Mouse (Mus musculus) hindbrain, embryonic 12.5 days (tissue): ENCODE measurements around the gene Atrn. TPM values are rescaled to one million over a fixed set of nuclear protein-coding genes. Genes with fewer than 3 reads are reported as not detected.
"Not testable (repeated sequence)": the region's sequence is repeated elsewhere in the genome, so short reads cannot be mapped to it uniquely, and the experiment has no call there.

Experiments
- ATAC-seq: fragments of 200-750 bp; cut with Nextera tagmentation; 2 replicates; pipeline ENCODE4 v1.8.0; 2017; ENCODE audit warnings: moderate TSS enrichment; ENCODE audit not compliant: low FRiP score
- H3K27ac ChIP-seq: fragments of 300-500 bp; sonication (generic); 2 replicates; pipeline ENCODE4 v1.5.1; 2016; ENCODE audit warnings: mild to moderate bottlenecking
- H3K27me3 ChIP-seq: fragments of 300-500 bp; sonication (generic); 2 replicates; pipeline ENCODE4 v1.6.1; 2016; ENCODE audit warnings: mild to moderate bottlenecking
- H3K36me3 ChIP-seq: fragments of 300-500 bp; sonication (generic); 2 replicates; pipeline ENCODE4 v1.6.1; 2016; ENCODE audit warnings: mild to moderate bottlenecking
- H3K4me1 ChIP-seq: fragments of 300-500 bp; sonication (generic); 2 replicates; pipeline ENCODE4 v1.6.1; 2016
- H3K4me2 ChIP-seq: fragments of 300-500 bp; sonication (generic); replicated peaks from 2 replicates; pipeline ENCODE4 v1.6.1; 2016; ENCODE audit warnings: mild to moderate bottlenecking
- H3K4me3 ChIP-seq: fragments of 300-500 bp; sonication (generic); 2 replicates; pipeline ENCODE4 v1.5.1; 2016; ENCODE audit warnings: mild to moderate bottlenecking
- H3K9ac ChIP-seq: fragments of 300-500 bp; sonication (generic); 2 replicates; pipeline ENCODE4 v1.6.1; 2016; ENCODE audit warnings: mild to moderate bottlenecking, moderate library complexity
- H3K9me3 ChIP-seq: fragments of 300-500 bp; sonication (generic); replicated peaks from 2 replicates; pipeline ENCODE4 v1.6.1; 2016; ENCODE audit warnings: mild to moderate bottlenecking
- WGBS: fragments of 180-500 bp; shearing (Covaris S2); methylation state at CpG from one replicate; pipeline ENCODE4 v1.1.7; 2016; 5-methylcytosine and 5-hydroxymethylcytosine counted together
- polyA plus RNA-seq: library from polyadenylated mRNA; unstranded; fragments of >200 nt; fragmentation: Nextera tagmentation; extraction: Ambion mirVana; gene quantifications from 2 replicates; pipeline ENCODE4 v1.2.1, GENCODE M21; 2016

Atrn gene
- polyA plus RNA-seq, 1 experiment from 2014 or later, result 14.1 TPM

DNA sequence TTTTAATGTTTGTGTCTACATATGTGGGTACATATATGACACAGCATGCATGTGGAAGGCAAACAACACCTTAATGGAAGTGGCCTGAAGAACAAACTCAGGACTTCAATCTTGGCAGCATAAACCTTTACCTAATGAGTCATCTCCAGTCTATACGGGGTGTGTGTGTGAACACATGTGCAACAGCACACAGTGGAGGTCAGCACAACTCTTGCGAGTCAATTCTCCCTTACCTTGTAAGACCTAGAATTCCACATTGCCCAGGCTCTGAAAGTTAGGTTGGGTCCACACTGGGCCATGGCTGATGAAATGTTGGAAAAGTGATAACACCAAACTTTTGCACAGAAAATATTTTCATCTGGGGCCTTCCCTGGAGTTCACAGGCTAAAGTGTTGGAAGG is 124.3 kb downstream of the Atrn start:
- Histone ChIP-seq H3K9ac (no peak overlapping the region), H3K4me2 (no peak overlapping the region), H3K27ac (no peak overlapping the region), H3K4me3 (no peak overlapping the region), H3K27me3 (no peaks in the 10 kb centered on the region), H3K9me3 (0 out of 2 replicates have a peak, but pooled peaks cover 4% of the 10 kb centered on the region), H3K36me3 (peaks cover 22% of the 10 kb centered on the region), H3K4me1 (no peaks in the 10 kb centered on the region)
- ATAC-seq, result no peak
- 98% methylated on average over 2 of the region's 2 CpGs for WGBS

DNA sequence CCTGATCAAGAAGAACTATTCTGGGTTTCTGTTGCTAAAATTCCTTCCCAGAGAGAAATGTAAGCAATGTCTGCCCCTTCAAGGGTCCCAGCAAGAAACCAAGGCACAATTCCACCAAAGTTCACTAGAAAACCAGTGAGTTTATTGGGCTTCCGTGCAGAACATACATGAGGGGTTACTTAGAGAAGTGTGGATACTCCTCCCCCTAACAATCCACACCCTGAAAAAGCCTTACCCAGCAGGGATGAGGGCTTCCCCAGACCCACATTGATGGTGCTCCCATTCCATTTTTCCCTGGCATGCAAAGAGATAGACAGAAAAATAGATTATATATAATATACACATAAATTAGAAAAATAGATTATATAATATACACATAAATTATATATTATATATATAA is 124.7 kb downstream of the Atrn start:
- no peak for ATAC-seq
- WGBS, result 89% methylated on average over 1 of the region's 1 CpGs
- Histone ChIP-seq H3K9ac (no peak overlapping the region), H3K4me1 (no peaks in the 10 kb centered on the region), H3K27ac (no peak overlapping the region), H3K27me3 (no peaks in the 10 kb centered on the region), H3K9me3 (0 out of 2 replicates have a peak, but pooled peaks cover 4% of the 10 kb centered on the region), H3K4me3 (no peak overlapping the region), H3K4me2 (no peak overlapping the region), H3K36me3 (peaks cover 18% of the 10 kb centered on the region)

DNA sequence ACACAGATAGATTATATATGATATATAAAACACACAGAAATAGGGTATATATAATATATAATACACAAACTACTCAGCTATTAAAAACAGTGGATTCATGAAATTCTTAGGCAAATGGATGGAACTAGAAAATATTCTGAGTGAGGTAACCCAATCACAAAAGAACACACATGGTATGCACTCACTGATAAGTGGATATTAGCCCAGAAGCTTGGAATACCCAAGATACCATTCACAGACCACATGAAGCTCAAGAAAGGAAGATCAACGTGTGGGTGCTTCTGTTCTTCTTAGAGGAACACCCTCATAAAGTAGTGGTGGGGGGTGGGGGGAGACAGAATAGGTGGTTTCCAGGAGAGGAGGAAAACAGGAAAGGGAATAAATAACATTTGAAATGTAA is 125.1 kb downstream of the Atrn start:
- not testable (repeated sequence) for H3K4me1 ChIP-seq, H3K27me3 ChIP-seq, H3K9ac ChIP-seq, H3K4me3 ChIP-seq, H3K9me3 ChIP-seq, H3K4me2 ChIP-seq, ATAC-seq, H3K27ac ChIP-seq
- WGBS, result 67% methylated on average over 1 of the region's 1 CpGs
- peaks cover 14% of the 10 kb centered on the region for H3K36me3 ChIP-seq

DNA sequence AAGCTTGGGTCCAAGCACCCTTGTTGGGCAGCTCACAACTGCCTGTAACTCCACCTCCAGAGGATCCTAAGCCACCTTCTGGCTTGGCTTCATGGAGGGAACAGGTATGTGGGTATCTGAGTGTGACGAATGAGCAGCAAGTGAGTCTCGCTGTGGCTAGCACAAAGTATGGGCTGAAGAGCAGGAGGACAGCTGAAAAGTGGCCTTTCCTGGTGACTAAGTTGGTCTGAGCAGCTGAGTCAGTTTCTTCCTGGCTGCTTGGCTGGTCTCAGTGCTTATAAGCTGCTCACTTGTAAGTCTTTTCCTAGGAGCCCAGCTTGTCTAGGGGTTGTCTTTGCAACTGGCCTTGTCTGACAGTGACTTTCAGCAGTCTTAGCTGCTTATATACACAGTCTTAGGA is 130.0 kb downstream of the Atrn start:
- 95% methylated on average over 2 of the region's 2 CpGs for WGBS
- H3K36me3 ChIP-seq, result no peaks in the 10 kb centered on the region
- peaks cover 9% of the 10 kb centered on the region for H3K4me1 ChIP-seq
- peaks cover 28% of the 10 kb centered on the region for H3K27me3 ChIP-seq
- no peak overlapping the region for H3K4me2 ChIP-seq
- H3K9ac ChIP-seq, result no peak overlapping the region
- no peak overlapping the region for H3K27ac ChIP-seq
- H3K9me3 ChIP-seq, result 0 out of 2 replicates have a peak, but pooled peaks cover 4% of the 10 kb centered on the region
- no peak for ATAC-seq
- H3K4me3 ChIP-seq, result no peak overlapping the region

DNA sequence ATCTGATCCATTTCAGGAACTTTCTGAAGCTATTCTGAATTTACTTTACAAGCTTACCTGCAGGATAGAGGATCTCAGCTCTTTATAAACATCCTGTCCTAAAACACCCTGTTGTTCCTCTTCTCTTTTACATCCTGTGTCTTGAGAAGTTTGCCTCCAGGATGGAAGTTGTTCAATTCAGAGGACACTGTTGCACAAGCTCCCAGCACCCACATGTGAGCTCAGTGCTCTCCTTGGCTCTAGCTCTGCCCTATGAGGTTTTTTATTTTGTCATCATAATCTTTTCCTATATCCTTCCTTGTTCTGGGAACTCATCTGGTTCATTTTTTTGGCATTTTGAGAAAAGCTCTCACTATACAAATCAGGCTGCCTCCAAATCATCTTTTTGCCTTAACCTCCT is 130.5 kb downstream of the Atrn start:
- Histone ChIP-seq H3K4me1 (peaks cover 12% of the 10 kb centered on the region), H3K27me3 (peaks cover 32% of the 10 kb centered on the region), H3K9me3 (0 out of 2 replicates have a peak, but pooled peaks cover 4% of the 10 kb centered on the region), H3K4me3 (no peak overlapping the region), H3K27ac (no peak overlapping the region), H3K9ac (no peak overlapping the region), H3K36me3 (no peaks in the 10 kb centered on the region), H3K4me2 (no peak overlapping the region)
- no peak for ATAC-seq

DNA sequence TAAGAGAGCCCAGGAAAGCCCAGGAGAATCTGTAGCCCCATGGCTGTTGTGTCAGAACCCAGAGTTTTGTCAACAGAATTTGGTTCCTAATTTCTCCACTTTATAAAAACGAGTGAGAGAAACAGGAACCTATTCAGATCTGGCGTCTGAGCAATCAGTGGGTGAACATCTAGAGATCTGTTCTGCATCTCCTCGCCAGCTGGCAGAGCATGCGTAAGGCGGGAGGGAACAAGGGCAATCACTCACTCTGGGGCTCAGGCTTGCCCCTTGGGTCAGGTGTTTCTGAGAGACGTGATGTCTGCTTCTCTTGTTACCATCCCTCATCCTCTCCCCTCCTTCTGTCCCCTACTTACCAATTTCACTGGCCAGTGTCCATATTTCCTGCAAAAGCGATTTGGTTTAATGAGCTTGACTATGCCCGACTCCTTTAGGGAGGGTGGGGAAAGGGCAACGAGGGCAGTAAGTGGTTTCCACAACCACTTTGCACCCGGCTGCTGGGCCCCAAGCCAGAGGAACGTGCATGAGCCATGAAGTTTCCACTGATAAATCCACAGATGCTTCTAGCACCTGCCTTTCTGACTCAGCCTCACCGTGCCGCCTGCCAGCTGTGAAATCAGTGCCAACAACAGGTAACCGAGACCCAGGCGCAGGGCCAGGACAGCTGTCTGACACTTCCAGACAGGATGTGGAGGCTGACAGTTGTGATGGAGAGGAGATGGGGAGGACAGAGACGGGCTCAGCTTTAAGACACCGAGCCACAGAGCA is 131.1 kb downstream of the Atrn start:
- Histone ChIP-seq H3K4me1 (peaks cover 12% of the 10 kb centered on the region), H3K9me3 (0 out of 2 replicates have a peak, but pooled peaks cover 4% of the 10 kb centered on the region), H3K9ac (no peak overlapping the region), H3K4me2 (no peak overlapping the region), H3K4me3 (no peak overlapping the region), H3K36me3 (no peaks in the 10 kb centered on the region), H3K27me3 (peaks cover 38% of the 10 kb centered on the region), H3K27ac (no peak overlapping the region)
- no peak for ATAC-seq
- WGBS, result 67% methylated on average over 17 of the region's 17 CpGs

DNA sequence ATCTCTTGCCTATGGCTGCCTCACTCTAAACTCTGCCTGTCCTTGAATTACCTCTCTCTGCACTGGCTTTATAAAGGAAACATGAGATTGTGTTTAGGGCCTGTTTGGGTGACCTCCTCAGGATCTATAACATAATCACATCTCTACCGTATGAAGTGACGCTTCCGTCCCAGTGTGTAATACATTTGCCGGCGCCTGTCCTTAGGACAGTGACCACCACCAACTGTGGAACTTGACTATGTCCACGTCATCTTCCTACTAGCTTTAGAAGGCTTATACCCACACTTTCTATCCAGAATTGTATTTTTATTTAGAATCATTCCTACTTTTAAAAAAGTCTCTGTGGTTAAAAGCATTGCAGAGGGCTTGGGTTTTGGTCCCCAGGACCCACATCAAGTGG is 131.9 kb downstream of the Atrn start:
- no peak overlapping the region for H3K27ac ChIP-seq
- H3K36me3 ChIP-seq, result no peaks in the 10 kb centered on the region

DNA sequence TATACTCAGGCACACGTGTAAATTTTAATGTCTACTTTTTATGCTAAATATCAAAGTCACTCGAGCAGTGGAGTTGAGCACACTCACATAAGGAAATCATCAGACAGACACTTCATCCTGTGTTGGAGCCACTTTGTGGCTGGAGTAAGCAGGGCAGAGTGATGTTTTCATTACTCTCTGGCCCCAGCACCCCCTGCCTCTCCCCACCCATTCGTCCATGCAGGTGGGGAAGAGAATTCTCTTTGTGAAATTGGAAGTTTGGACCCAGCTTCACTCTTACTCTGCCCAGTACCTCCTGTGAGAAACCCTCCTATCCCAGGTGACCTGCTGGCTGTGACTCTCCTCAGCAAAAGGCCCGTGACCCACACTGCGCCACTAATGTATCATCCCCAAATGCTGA is 132.4 kb downstream of the Atrn start:
- no peak overlapping the region for H3K27ac ChIP-seq
- no peak overlapping the region for H3K4me3 ChIP-seq
- WGBS, result 88% methylated on average over 5 of the region's 5 CpGs
- no peaks in the 10 kb centered on the region for H3K36me3 ChIP-seq
- H3K4me2 ChIP-seq, result no peak overlapping the region
- H3K9ac ChIP-seq, result no peak overlapping the region
- no peak for ATAC-seq
- H3K9me3 ChIP-seq, result 0 out of 2 replicates have a peak, but pooled peaks cover 4% of the 10 kb centered on the region
- peaks cover 48% of the 10 kb centered on the region for H3K27me3 ChIP-seq
- peaks cover 12% of the 10 kb centered on the region for H3K4me1 ChIP-seq

More for the DNA sequence above, 131.9 kb downstream of the Atrn start:
- 91% methylated on average over 6 of the region's 6 CpGs for WGBS
- Histone ChIP-seq H3K4me1 (peaks cover 12% of the 10 kb centered on the region), H3K27me3 (peaks cover 46% of the 10 kb centered on the region), H3K9me3 (0 out of 2 replicates have a peak, but pooled peaks cover 4% of the 10 kb centered on the region), H3K9ac (no peak overlapping the region), H3K4me3 (no peak overlapping the region), H3K4me2 (no peak overlapping the region)
- no peak for ATAC-seq

DNA sequence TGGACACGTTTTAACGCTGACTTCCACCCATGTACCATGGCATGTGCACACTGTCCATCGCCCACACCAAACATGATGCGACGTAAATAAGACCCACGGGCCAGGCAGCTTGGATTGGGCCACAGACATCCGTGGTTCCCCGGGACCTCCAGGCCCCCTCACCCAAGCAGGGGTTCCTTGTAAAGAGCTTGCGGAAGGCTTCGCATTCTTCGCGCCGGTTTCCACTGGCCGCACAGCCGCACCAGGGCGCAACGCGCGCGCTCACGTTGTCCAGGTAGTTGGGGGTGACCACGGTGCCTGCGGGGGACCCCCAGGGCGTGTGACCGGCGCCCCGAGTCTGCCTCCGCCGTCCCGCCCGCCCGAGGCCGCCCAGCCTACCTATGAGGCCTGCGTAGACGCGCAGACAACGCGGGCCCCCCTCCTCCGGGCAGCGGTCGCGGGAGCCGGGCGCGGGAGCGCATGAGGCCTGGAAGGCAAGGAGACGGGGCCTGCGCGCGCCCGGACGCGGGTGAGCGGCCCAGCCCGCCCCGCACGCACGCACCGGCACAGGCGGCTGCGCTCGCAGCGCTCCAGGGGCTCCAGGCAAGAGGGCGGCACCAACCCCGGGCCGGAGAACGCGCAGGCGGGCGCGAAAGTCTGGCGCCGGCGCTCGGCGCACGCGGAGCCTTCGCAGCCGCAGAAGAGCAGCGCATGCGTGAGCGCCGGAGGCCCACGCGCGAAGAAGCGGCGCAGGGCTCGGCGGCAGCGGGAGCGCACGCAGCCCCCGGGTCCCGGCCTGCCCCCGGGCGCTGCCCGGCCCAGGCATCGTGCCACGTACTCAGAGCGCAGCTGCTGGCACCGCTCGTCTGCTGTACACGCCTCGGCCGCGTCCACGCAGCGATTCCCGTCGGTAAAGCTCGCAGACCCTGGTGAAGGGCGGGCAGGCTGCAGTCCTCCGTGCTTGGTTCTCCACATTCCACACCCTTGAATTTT is 134.8 kb downstream of the Atrn start:
- WGBS, result 3% methylated on average over 112 of the region's 115 CpGs
- Histone ChIP-seq H3K4me3 (peak overlapping the region; percentile 59), H3K27ac (peak overlapping the region; percentile 44; the same call in 1 of the 2 replicates), H3K4me2 (peak overlapping the region; percentile 93), H3K9ac (peak overlapping the region; percentile 78), H3K4me1 (peaks cover 14% of the 10 kb centered on the region), H3K36me3 (no peaks in the 10 kb centered on the region), H3K27me3 (peaks cover 48% of the 10 kb centered on the region), H3K9me3 (no peaks in the 10 kb centered on the region)
- peak; percentile 74 for ATAC-seq

DNA sequence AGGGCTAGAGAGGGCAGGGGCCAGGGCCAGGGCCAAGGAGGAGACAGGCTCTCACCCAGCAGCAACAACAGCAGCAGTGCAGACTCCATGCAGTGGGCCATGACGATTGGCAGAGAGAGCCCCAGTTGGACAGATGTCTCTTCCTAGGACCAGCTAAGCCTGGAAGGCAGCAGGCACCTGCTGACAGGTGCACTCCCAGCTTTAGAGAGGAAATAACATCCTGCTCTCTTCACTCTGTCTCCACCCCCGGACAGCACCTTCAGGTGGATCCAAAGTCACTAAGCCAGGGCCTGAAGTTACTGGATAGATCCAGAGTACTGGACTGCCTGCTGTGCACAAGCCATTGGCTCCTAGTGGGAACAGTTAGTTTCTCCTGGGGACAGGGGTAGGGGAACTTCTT is 136.7 kb downstream of the Atrn start, which contains the start of gene Gfra4:
TSS of gene Gfra4 (minus strand) at position 101 of the 400 bp plus-strand sequence.
- H3K4me3 ChIP-seq, result 0 out of 2 replicates have a peak within 1 kb of the TSS, but pooled peaks have one; percentile 59
- no peak for ATAC-seq
- H3K27ac ChIP-seq, result no peak within 1 kb of the TSS
- peak within 1 kb of the TSS; percentile 93 for H3K4me2 ChIP-seq
- 60% methylated on average over 2 of the region's 2 CpGs for WGBS
- H3K27me3 ChIP-seq, result peaks cover 48% of the 10 kb centered on the region
- no peaks in the 10 kb centered on the region for H3K9me3 ChIP-seq
- H3K36me3 ChIP-seq, result no peaks in the 10 kb centered on the region
- H3K4me1 ChIP-seq, result peaks cover 14% of the 10 kb centered on the region
- H3K9ac ChIP-seq, result peak within 1 kb of the TSS; percentile 78; the same call in 1 of the 2 replicates

DNA sequence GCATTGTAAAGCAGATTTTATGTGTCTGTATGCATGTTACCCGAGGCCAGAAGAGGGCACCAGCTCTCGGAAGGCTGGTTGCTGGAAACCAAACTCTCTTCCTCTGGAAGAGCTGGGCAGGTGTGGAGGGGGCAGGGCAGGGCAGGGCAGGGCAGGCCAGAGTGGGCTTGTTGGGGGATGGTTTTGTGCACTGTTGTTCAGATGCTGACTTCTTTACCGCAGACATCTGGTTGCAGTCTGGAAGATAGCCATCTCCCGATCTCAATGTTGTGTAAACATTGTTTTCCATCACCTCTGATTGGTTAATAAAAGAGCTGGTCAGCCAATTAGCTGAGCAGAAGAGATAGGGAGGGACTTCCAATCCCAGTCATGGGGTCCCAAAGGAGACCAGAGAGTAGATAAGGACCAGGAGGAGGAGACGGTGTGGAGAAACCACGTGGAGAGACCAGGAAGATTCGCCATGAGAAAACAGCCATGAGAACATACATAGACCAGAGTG is 138.1 kb downstream of the Atrn start:
- H3K27me3 ChIP-seq, result peaks cover 40% of the 10 kb centered on the region
- no peaks in the 10 kb centered on the region for H3K36me3 ChIP-seq
- no peak overlapping the region for H3K27ac ChIP-seq
- WGBS, result 15% methylated on average over 7 of the region's 7 CpGs
- ATAC-seq, result no peak
- H3K4me3 ChIP-seq, result no peak overlapping the region
- H3K4me1 ChIP-seq, result peaks cover 14% of the 10 kb centered on the region
- H3K9ac ChIP-seq, result no peak overlapping the region
- peak overlapping the region; percentile 35 for H3K4me2 ChIP-seq
- no peaks in the 10 kb centered on the region for H3K9me3 ChIP-seq
